Mouse (Mus musculus) hindbrain, embryonic 10.5 days (tissue): Measurements from ENCODE around the gene Rprd1b. TPM values are rescaled to one million over a fixed set of nuclear protein-coding genes. Genes with fewer than 3 reads are reported as not detected.

Experiments used
- DNase-seq: peaks from one replicate; pipeline ENCODE4 v3.0.0-alpha.2; 2017; ENCODE audit warnings: low spot score
- H3K27ac ChIP-seq: fragments of 300-500 bp; sonication (generic); 2 replicates; pipeline ENCODE4 v1.5.1; 2016; ENCODE audit warnings: mild to moderate bottlenecking, moderate library complexity
- H3K27me3 ChIP-seq: fragments of 300-500 bp; sonication (generic); 2 replicates; pipeline ENCODE4 v1.6.1; 2016; ENCODE audit warnings: mild to moderate bottlenecking; ENCODE audit not compliant: poor library complexity, insufficient read depth, severe bottlenecking
- H3K36me3 ChIP-seq: fragments of 300-500 bp; sonication (generic); 2 replicates; pipeline ENCODE4 v1.6.1; 2016; ENCODE audit warnings: mild to moderate bottlenecking, moderate library complexity
- H3K4me1 ChIP-seq: fragments of 300-500 bp; sonication (generic); replicated peaks from 2 replicates; pipeline ENCODE4 v1.6.1; 2016; ENCODE audit warnings: mild to moderate bottlenecking
- H3K4me3 ChIP-seq: fragments of 300-500 bp; sonication (generic); 2 replicates; pipeline ENCODE4 v1.5.1; 2016; ENCODE audit warnings: mild to moderate bottlenecking, moderate library complexity
- H3K9me3 ChIP-seq: fragments of 300-500 bp; sonication (generic); 2 replicates; pipeline ENCODE4 v1.6.1; 2016; ENCODE audit warnings: mild to moderate bottlenecking, moderate library complexity
- WGBS: fragments of 180-500 bp; shearing (Covaris S2); methylation state at CpG from one replicate; pipeline ENCODE4 v1.1.7; 2016; 5-methylcytosine and 5-hydroxymethylcytosine counted together
- polyA plus RNA-seq: library from polyadenylated mRNA; unstranded; fragments of >200 nt; fragmentation: Nextera tagmentation; extraction: Ambion mirVana; gene quantifications from 2 replicates; pipeline ENCODE4 v1.2.1, GENCODE M21; 2016

Gene Rprd1b
- polyA plus RNA-seq, 1 experiment from 2014 or later = 55.7 TPM

DNA sequence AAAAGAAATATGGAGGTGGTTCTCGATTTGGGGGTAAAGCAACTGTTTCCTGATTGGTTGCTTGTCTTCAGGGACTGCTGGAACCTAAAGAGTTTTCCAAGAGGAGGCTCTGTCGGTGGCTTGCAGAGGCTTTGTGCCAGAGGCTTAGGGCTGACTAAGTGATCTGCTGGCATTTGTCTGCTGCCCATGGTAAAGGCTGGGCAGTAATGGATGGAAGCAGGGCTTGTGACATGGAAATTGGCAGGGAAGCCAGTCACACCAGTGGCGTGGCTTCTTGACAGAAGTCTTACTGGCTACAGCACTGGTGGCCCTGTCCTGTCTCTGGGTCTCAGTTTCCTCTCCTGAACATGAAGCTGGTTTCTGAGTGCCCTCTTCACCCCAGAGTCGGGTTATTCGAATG lies 68.8 kb downstream of the Rprd1b start:
- Histone ChIP-seq H3K4me1 (peaks cover 15% of the 10 kb centered on the region), H3K36me3 (no peaks in the 10 kb centered on the region), H3K4me3 (no peak overlapping the region), H3K27me3 (no peaks in the 10 kb centered on the region), H3K9me3 (no peaks in the 10 kb centered on the region), H3K27ac (no peak overlapping the region)
- DNase-seq = no peak
- 85% methylated on average over 5 of the region's 5 CpGs for WGBS

DNA sequence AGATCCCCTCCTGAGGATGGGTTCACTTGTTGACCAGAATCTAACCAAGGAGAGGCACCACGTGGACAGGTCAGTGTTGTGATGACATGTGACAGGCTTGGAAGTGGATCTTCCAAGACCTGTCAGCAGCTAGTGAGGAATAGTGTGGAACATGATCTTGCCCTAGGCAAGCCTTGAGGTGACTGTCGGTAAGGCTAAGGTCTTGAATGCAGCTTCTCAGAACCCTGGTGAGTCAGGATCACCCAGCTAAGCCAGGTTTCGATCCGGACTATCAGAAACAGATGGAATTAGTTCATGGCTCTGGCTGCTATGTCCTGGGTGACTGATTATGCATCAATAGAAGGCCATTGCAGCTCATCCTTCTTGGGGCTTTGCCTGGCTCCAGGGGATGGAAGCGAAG lies 70.4 kb downstream of the Rprd1b start:
- H3K4me3 ChIP-seq = no peak overlapping the region
- no peaks in the 10 kb centered on the region for H3K9me3 ChIP-seq
- no peak for DNase-seq
- no peak overlapping the region for H3K27ac ChIP-seq
- H3K27me3 ChIP-seq = no peaks in the 10 kb centered on the region
- no peaks in the 10 kb centered on the region for H3K36me3 ChIP-seq
- H3K4me1 ChIP-seq = peaks cover 8% of the 10 kb centered on the region
- 92% methylated on average over 5 of the region's 5 CpGs for WGBS

DNA sequence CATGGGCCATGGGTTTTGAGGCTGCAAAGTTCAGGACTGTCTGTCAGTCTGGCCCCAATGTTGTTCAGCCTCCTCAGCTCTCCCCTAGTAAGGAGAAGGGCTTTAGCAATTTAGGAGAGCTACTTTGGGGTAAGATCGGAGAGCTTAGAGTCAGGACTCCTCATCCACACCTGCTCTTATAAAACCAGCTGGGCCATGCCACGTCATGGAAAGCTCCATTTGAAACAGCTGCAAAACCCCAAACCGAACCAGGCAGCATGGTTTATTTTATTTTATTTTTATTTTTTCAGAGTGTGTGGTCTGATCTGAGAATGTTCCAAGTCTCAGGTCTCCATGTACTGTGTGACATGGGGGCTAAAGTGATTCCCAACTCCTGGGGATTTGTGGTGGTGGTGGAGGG lies 71.2 kb downstream of the Rprd1b start:
- H3K4me3 ChIP-seq = no peak overlapping the region
- peaks cover under 1% of the 10 kb centered on the region; the same call in 1 of the 2 replicates for H3K4me1 ChIP-seq
- WGBS = 90% methylated on average over 3 of the region's 3 CpGs
- no peaks in the 10 kb centered on the region for H3K9me3 ChIP-seq
- H3K27me3 ChIP-seq = no peaks in the 10 kb centered on the region
- DNase-seq = no peak
- no peak overlapping the region for H3K27ac ChIP-seq
- H3K36me3 ChIP-seq = no peaks in the 10 kb centered on the region

DNA sequence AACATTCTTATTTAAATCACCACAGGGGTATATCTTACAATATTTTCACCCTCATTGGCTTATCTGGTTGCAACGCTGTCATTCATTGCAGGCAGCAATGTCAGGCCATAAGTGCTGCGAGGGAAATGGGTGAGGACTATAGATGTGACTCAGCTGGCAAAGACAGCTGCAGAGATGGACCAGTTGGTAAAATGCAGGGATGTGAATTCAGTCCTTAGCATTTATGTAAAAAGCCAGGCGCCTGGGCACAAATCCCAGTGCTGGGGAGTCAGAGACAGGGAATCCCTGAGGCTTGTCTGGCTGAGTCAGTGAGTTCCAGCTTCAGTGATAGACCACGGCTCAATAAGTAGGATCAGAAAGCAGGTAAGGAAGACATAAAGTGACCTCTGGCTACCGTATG lies 73.5 kb downstream of the Rprd1b start:
- Histone ChIP-seq H3K27ac (no peak overlapping the region), H3K4me3 (no peak overlapping the region), H3K36me3 (no peaks in the 10 kb centered on the region), H3K9me3 (no peaks in the 10 kb centered on the region), H3K27me3 (no peaks in the 10 kb centered on the region), H3K4me1 (peaks cover under 1% of the 10 kb centered on the region; the same call in 1 of the 2 replicates)
- WGBS = 85% methylated on average over 5 of the region's 5 CpGs
- no peak for DNase-seq

DNA sequence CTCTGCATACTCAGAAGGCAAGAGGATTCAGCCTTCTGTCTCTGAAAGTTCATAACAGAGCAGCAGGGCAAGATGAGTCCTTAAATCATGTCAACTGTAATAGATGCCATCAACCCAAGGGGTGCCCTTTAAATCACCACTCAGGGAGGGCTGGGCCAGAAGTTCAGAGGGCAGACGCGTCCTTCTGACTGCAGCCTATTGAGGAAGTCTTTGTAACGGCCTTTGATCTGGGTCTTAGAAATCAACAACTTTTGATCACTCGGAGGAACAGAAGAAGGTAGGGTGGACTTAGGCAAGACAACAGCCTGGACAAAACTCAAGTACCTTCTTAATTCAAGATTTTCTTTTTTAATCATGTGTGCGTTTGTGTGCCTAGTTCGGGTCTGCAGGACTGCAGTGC lies 76.7 kb downstream of the Rprd1b start:
- WGBS = 84% methylated on average over 6 of the region's 6 CpGs
- Histone ChIP-seq H3K27ac (no peak overlapping the region), H3K4me3 (no peak overlapping the region), H3K9me3 (no peaks in the 10 kb centered on the region), H3K27me3 (no peaks in the 10 kb centered on the region), H3K36me3 (no peaks in the 10 kb centered on the region), H3K4me1 (peaks cover 13% of the 10 kb centered on the region)
- DNase-seq = no peak

DNA sequence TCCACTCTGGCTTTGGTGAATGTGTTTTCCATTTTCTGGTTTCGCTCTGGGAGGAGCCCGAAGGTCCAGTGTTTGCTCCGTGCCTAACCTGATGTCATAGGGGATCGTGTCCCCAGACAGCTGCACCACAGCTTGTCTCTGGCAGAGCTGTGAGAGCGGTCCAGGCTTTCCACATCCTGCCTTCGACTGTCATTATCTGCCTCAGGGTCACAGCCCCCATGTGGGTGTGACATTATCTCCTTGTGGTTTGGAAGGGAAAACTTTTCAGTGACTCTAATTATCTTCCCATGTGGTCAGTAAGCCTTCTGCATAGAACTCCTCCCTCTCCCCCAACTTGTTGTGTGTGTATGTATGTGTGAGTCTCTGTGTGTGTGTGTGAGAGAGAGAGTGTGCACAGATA lies 77.3 kb downstream of the Rprd1b start:
- H3K4me1 ChIP-seq = peaks cover 13% of the 10 kb centered on the region
- 91% methylated on average over 6 of the region's 6 CpGs for WGBS
- no peaks in the 10 kb centered on the region for H3K9me3 ChIP-seq
- no peak overlapping the region for H3K27ac ChIP-seq
- H3K4me3 ChIP-seq = no peak overlapping the region
- DNase-seq = no peak
- no peaks in the 10 kb centered on the region for H3K27me3 ChIP-seq
- no peaks in the 10 kb centered on the region for H3K36me3 ChIP-seq

DNA sequence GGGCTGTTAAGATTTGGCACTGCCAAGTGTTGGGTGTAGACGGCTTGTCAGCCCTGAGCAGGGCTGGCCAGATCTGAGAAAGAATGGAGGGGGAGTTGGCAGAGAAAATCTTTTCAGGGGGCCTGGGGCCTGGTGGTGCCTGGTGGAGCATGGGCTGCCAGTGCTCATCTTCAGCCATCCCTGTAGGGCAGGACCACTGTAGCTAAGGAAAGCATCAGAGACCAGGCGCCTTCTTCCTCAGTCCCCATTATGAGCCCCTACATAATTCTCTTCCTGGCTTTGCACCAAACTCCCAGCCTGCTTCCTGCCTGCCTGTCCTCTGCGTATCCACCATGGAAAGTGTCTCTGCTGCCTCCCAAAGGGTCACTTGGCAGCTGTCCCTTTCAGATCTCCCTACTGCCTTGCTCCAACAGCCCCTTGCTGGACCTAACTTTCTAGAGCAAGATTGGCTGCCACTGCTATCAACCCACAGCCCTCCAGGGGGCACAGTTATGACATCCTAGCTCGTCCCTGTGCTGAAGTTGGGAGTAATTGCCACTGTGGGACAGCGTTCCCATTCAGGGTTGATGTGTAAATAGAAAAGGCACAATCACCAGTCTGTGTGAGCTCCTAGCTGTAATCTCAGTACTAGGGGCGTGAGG lies 78.8 kb downstream of the Rprd1b start:
- Histone ChIP-seq H3K4me3 (no peak overlapping the region), H3K4me1 (peaks cover 13% of the 10 kb centered on the region), H3K36me3 (no peaks in the 10 kb centered on the region), H3K9me3 (no peaks in the 10 kb centered on the region), H3K27ac (no peak overlapping the region), H3K27me3 (no peaks in the 10 kb centered on the region)
- DNase-seq = peak; percentile 63
- WGBS = 51% methylated on average over 6 of the region's 6 CpGs

DNA sequence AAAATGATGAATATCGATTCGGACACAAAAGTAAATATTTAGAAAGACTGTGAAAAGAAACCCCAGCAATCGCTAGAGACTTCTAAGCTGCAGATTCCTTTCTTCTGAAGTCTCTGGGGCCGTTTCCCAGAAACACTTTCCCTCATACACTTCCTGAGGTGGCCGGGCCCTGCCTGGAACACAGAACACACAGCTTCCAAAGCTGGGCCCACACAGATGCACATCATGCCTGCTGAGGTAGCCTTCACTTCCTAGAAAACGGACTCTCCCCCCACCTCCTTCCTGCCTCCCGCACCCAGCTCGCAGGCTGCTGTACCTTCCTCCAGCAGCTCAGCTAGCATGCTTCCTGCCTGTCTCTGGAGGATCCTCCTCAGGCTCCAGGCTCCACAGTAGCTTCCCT lies 81.2 kb downstream of the Rprd1b start:
- H3K4me1 ChIP-seq = peaks cover 18% of the 10 kb centered on the region
- no peaks in the 10 kb centered on the region for H3K27me3 ChIP-seq
- DNase-seq = no peak
- no peak overlapping the region for H3K4me3 ChIP-seq
- WGBS = 63% methylated on average over 8 of the region's 8 CpGs
- H3K36me3 ChIP-seq = no peaks in the 10 kb centered on the region
- peak overlapping the region; percentile 66 for H3K27ac ChIP-seq
- no peaks in the 10 kb centered on the region for H3K9me3 ChIP-seq

DNA sequence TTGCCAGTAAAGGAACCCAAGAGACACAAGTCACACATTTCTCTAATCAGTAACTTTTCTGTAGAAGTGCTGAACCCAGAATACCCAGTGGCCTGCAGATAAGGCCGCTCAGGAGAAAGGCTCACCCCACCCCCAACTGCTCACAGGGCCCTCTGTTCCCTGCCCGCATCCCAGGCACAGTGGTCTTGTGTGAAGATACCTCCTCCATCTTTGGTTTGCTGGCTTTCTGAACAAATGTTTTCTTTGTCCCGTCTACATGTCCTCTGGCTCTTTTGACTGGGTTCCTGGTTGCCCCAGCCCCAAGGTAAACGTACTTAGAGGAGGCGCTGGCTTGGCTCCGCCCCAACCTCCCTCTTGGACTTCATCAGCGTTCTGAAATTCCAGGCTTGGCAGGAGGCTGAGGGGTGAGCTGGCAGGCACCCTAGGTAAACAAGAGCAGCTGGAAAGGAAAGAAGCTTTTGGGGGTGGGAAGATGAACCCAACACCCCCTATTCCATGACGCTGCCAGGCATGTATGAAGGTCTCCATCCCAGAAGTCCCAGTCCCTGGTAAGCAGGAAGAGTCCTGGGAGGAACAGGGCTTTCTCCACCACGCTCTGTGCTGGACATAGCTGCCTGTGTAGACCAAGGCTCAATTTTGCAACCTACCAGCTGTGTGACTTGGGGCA lies 85.4 kb downstream of the Rprd1b start:
- no peak for DNase-seq
- H3K27me3 ChIP-seq = no peaks in the 10 kb centered on the region
- no peaks in the 10 kb centered on the region for H3K36me3 ChIP-seq
- no peak overlapping the region for H3K4me3 ChIP-seq
- H3K4me1 ChIP-seq = peaks cover 16% of the 10 kb centered on the region
- WGBS = 35% methylated on average over 9 of the region's 9 CpGs
- H3K27ac ChIP-seq = no peak overlapping the region
- no peaks in the 10 kb centered on the region for H3K9me3 ChIP-seq

DNA sequence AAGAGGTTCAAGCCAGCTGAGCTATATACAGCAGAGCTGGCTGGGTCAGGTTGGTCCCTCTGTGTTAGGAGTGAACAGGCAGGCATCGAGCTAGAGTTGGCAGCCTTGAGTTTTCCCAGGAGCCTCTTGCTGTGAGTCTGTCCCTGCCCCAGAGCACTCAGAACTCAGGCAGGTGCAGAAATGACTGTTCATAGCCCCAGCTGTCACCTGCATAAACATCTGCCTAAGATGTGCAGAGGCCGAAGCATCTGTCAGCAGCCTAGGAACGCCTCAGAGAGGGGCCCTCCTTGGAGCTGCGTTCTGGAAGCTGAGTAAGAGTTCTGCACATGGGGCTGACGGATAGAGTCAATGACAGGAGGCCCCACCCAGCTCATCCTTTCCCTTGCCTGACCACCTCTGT lies 86.6 kb downstream of the Rprd1b start:
- Histone ChIP-seq H3K27me3 (no peaks in the 10 kb centered on the region), H3K36me3 (no peaks in the 10 kb centered on the region), H3K9me3 (no peaks in the 10 kb centered on the region), H3K4me1 (peaks cover 12% of the 10 kb centered on the region), H3K4me3 (no peak overlapping the region), H3K27ac (no peak overlapping the region)
- no peak for DNase-seq
- 72% methylated on average over 5 of the region's 5 CpGs for WGBS

DNA sequence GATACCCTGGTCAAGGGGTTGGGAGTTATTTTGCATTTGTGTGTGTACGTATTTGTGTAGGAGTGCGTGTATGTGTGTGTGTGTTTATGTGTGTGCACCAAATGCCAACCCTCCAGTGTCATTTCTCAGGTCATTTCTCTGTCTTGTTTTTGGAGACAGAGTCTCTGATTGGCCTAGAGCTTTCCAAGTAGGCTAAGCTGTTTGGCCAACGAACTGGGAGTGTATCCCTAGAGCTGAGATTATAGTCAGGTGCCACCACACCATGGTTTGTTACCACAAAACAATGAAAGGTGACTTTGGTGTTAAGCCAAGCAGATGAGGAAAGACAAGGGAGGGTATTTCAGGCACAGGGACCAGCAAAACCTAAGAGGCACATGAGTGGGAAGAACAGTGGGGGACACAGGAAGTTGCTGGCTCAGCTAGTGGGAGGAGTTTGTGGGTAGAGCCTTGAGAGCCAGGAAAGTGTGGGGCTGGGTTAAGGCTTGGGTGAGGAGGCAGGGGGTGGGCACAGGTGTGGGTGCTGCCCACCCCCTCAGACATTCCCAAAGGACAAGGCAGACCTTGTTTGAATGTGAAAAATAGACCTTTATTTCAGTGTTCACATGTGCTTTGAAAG lies 87.6 kb downstream of the Rprd1b start:
- H3K27me3 ChIP-seq = no peaks in the 10 kb centered on the region
- no peak for DNase-seq
- WGBS = 88% methylated on average over 3 of the region's 3 CpGs
- no peaks in the 10 kb centered on the region for H3K36me3 ChIP-seq
- no peak overlapping the region for H3K4me3 ChIP-seq
- peaks cover 12% of the 10 kb centered on the region for H3K4me1 ChIP-seq
- H3K9me3 ChIP-seq = no peaks in the 10 kb centered on the region
- H3K27ac ChIP-seq = no peak overlapping the region

DNA sequence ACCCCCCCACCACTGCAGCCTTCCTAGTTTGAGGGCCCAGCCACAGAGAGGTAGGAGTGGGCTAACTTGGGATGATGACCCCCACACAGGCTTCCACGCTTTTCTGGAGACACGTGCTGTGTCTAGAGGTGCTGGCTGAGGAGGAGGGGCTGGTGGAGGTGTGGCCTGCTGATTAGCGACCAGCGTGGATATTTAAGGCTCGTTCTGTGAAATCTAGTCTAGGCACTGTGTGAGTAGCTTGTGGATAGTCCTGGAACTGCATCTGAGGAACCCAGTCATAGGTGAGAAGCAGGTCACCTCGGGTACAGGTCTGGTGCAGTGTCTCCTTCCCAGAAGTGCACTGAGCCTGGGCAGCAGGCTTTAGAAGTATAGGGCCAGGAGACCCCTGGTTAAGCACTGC lies 88.4 kb downstream of the Rprd1b start:
- H3K36me3 ChIP-seq = no peaks in the 10 kb centered on the region
- no peak overlapping the region for H3K27ac ChIP-seq

DNA sequence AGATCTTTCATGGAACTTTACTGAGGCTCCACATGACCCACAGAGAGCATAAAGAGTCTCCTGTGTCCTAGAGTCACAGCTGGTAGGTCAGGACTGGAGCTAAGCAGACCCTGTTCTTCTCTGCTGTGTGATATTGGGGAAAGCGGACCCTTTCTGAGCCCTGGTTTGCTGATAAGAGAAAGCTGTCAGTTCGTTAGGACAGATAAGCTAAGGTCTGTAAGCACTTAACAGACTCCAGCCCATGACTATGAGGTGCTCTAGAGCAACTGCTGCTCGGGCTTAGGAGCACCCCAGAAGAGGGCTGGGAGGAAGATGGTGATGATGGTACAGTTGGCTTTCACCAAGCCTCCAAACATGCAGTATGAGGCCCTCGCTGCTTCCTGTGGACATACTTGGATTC lies 90.8 kb downstream of the Rprd1b start:
- Histone ChIP-seq H3K36me3 (no peaks in the 10 kb centered on the region), H3K4me3 (no peak overlapping the region), H3K9me3 (no peaks in the 10 kb centered on the region), H3K27me3 (no peaks in the 10 kb centered on the region), H3K27ac (no peak overlapping the region), H3K4me1 (peaks cover 25% of the 10 kb centered on the region)
- no peak for DNase-seq
- WGBS = 87% methylated on average over 4 of the region's 4 CpGs

More for the DNA sequence above, 88.4 kb downstream of the Rprd1b start:
- no peak for DNase-seq
- no peak overlapping the region for H3K4me3 ChIP-seq
- H3K4me1 ChIP-seq = peaks cover 17% of the 10 kb centered on the region
- 72% methylated on average over 6 of the region's 6 CpGs for WGBS
- no peaks in the 10 kb centered on the region for H3K27me3 ChIP-seq
- H3K9me3 ChIP-seq = no peaks in the 10 kb centered on the region
